Mouse (Mus musculus): ENCODE data around the gene Agap2.

DNA sequence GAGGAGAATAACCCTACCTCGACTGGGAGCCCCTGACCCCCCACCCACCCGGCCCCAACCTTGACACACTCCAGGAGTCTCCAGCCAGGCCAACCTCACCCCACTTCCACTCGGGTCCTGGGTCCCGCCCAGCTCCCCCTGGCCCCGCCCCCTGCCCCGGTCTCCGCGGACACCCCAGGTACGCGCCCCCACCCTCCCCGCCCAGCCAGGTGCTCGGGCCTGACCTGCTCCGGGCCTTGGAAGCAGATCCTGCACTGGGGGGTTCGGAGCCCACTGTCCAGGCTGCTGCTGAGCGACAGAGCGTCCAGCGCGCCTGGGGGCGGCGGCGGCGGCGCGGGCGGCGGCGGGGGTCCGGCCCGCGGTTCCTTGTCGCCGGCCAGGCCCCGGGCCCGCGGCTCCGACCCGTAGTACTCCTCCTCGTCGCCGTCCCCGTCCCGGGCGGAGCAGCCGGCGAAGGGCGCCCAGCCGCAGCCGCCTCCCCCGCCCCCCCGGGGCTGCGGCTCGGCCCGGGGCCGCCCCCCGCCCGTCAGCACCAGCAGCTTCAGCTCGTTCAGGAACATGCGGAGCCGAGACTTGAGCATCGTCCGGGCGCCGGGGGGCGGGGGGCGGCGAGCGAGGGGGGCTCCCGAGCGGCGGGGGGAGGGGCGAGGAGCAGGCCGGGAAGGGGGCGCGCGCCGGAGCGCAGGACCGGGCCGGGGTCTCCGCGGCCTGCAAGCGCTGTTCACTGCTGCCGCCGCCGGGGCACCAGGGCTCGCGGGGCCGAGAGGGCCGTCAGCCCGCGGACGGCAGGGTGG lies 15.7 kb upstream of the Agap2 start:
- TF ChIP-seq EP300 (optimal IDR thresholded peaks at IDR 0.05) (no peak), CTCF (IDR thresholded peaks at IDR 0.05; ENCODE audit: low read depth) (no peak)

All from stomach, postnatal 0 days (tissue).